Mouse (Mus musculus): ENCODE measurements around the gene Tuba1b. TPM values are rescaled to one million over a fixed set of nuclear protein-coding genes. Genes with fewer than 3 reads are reported as not detected.

The Tuba1b gene
- polyA plus RNA-seq, 1 experiment from 2014 or later = 1,598 TPM

DNA sequence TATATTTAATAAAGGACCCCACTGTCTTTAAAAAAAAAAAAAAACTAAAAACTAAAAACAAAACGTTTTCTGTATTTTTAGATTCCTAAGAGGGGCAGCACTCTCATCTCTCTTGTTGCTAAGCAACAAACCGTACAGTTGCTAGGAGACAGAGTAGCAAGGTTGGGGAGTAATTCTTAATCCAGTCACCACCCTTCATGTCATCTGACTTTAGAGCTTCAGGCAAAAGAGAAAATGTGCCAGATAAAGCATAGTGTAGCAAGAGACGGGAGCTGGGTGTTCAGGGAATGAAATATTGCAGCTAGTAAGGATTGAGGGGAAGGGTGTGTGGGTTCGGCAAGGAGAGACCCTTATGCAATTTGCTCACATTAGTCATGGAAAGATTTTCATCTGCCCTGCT, 36.7 kb upstream of the Tuba1b start:
- WGBS = 32% methylated on average over 4 of the region's 4 CpGs
- no peaks in the 10 kb centered on the region for H3K27me3 ChIP-seq
- H3K4me2 ChIP-seq (replicated peaks) = 0 out of 2 replicates have a peak overlapping the region, but pooled peaks have one; percentile 6
- no peaks in the 10 kb centered on the region for H3K36me3 ChIP-seq
- ATAC-seq (ENCODE audit: insufficient number of reproducible peaks, insufficient read depth, low FRiP score, low TSS enrichment) = no peak
- H3K9ac ChIP-seq = no peak overlapping the region
- no peaks in the 10 kb centered on the region for H3K9me3 ChIP-seq
- H3K27ac ChIP-seq = peak overlapping the region; percentile 79
- H3K4me3 ChIP-seq = no peak overlapping the region
- peaks cover 34% of the 10 kb centered on the region for H3K4me1 ChIP-seq

DNA sequence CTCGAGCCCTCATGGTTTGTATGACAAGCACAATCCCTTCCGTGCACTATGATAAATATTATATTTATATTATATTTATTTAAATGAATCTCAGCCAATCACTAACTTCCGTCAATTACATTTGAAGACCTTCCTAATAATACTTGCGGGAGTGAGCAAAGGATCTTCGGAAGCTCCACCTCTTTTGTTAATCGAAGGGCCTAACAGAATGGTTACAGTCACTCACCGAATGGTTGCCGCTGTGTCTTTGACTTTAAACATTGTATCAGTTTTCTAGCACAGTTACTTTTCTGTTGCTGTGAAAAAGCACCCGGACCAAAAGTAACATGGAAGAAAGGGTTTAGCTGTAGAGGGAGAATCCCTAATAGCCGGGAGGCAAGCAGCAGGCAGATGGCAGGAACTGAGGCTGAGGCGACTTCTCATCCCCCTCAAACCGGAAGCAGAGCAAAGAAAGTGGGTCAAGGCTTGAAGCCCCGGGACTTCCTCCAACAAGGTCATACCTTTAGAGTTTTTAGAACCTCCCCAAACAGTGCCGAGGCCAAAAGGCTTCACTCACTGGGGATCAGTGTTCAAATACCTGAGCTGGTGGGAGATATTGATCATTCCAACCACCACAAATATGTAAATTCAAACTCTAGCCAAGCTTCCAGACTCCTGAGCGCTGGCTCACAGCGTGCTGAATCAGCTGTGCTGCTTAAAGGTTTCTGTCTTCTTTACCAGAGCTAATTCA, 35.2 kb upstream of the Tuba1b start:
- Histone ChIP-seq H3K4me2 (replicated peaks) (peak overlapping the region; percentile 33), H3K36me3 (no peaks in the 10 kb centered on the region), H3K9ac (peak overlapping the region; percentile 26; the same call in 1 of the 2 replicates), H3K4me1 (peaks cover 34% of the 10 kb centered on the region), H3K9me3 (no peaks in the 10 kb centered on the region), H3K27ac (peak overlapping the region; percentile 94), H3K27me3 (no peaks in the 10 kb centered on the region), H3K4me3 (no peak overlapping the region)
- ATAC-seq (ENCODE audit: insufficient number of reproducible peaks, insufficient read depth, low FRiP score, low TSS enrichment) = peak; percentile 38; the same call in 1 of the 2 replicates
- 8% methylated on average over 16 of the region's 16 CpGs for WGBS

DNA sequence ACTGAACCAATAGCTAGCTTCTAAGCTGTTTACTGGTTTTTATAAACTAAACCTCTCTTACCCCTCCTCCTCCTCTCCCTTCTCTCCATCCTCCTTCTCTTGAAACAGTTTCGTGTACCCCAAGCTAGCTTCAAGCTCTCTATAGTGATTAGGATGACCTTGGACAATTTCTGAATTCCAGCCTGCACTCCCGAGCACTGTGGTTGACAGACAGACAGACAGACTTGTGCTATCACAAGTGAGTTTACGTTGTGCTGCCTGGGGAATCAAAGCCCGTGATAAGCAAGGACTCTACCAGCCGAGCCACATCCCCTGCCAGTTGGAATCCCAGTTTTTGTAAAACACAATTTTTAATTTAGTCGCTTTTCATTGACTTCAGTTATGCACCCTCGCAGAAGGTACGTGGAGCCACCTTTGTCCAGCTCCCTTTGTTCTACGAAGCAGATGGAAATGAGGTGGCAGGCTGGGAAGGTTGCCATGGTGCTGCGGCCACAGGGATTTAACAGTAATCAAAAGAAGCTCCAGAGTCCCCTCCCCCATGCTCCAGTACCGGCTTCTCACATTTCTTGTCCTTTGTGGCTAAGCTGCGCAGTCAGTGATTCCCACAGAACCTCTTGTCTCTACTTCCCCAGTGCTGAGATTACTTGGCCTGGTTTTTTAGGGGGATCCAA, 34.5 kb upstream of the Tuba1b start:
- peaks cover 34% of the 10 kb centered on the region for H3K4me1 ChIP-seq
- peak overlapping the region; percentile 24; the same call in 1 of the 2 replicates for H3K4me2 ChIP-seq (replicated peaks)
- H3K9ac ChIP-seq = peak overlapping the region; percentile 36; the same call in 1 of the 2 replicates
- H3K4me3 ChIP-seq = no peak overlapping the region
- peak; percentile 44 for ATAC-seq (ENCODE audit: insufficient number of reproducible peaks, insufficient read depth, low FRiP score, low TSS enrichment)
- WGBS = 6% methylated on average over 12 of the region's 12 CpGs
- no peaks in the 10 kb centered on the region for H3K36me3 ChIP-seq
- peak overlapping the region; percentile 94 for H3K27ac ChIP-seq
- H3K9me3 ChIP-seq = no peaks in the 10 kb centered on the region
- H3K27me3 ChIP-seq = no peaks in the 10 kb centered on the region

DNA sequence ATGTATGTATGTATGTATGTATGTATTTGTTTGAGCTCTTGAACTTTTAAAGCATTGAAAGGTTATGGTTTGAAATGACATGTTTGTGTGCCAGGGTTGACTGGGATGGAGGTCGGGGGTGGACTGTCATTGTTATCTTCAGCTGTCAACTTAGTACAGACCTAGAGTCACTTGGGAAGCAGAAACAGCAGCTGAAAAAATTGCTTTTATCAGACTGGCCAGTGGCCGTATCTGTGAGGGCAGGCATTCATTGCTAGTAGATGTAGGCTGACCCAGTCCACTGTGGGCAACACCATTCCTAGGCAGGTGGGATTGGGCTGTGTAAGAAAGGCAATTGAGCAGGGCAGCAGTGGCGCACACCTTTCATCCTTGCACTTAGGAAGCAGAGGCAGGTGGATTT, 25.2 kb upstream of the Tuba1b start:
- Histone ChIP-seq H3K4me1 (0 out of 2 replicates have a peak, but pooled peaks cover 5% of the 10 kb centered on the region), H3K9ac (no peak overlapping the region), H3K4me3 (no peak overlapping the region), H3K27me3 (no peaks in the 10 kb centered on the region), H3K4me2 (replicated peaks) (no peak overlapping the region), H3K36me3 (no peaks in the 10 kb centered on the region), H3K27ac (no peak overlapping the region), H3K9me3 (no peaks in the 10 kb centered on the region)
- ATAC-seq (ENCODE audit: insufficient number of reproducible peaks, insufficient read depth, low FRiP score, low TSS enrichment) = no peak
- 74% methylated on average over 3 of the region's 3 CpGs for WGBS

DNA sequence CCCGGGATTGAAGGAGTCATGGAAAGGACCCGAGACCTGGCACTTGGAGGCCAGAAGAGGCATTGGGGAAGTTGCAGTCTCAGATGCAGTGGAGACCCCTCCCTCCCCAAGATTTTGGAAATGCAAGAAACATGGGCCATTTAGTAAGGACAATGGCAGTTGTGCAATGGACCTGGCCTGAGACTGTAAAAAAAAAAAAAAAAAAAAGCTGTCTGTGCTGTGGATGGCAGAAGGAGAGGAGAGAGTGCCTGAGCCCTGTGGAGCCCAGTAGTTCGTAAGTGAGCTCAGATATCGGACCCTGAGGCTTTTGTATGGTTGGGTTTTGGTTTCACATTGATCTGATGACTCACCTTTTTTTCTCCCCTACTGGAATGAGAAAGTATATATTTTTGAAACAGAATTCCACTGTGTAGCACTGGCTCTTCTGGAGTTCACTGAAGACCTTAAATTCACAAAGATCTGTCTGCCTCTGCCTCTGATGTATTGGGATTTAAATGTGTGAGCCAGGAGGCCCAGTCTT, 24.6 kb upstream of the Tuba1b start:
- Histone ChIP-seq H3K4me2 (replicated peaks) (no peak overlapping the region), H3K36me3 (no peaks in the 10 kb centered on the region), H3K27me3 (no peaks in the 10 kb centered on the region), H3K4me1 (peaks cover 9% of the 10 kb centered on the region), H3K9ac (no peak overlapping the region), H3K9me3 (no peaks in the 10 kb centered on the region), H3K27ac (no peak overlapping the region), H3K4me3 (no peak overlapping the region)
- no peak for ATAC-seq (ENCODE audit: insufficient number of reproducible peaks, insufficient read depth, low FRiP score, low TSS enrichment)
- WGBS = 79% methylated on average over 4 of the region's 4 CpGs

- no peaks in the 10 kb centered on the region for H3K36me3 ChIP-seq
- H3K9me3 ChIP-seq = no peaks in the 10 kb centered on the region
- no peak overlapping the region for H3K4me2 ChIP-seq (replicated peaks)
- ATAC-seq (ENCODE audit: insufficient number of reproducible peaks, insufficient read depth, low FRiP score, low TSS enrichment) = no peak
- H3K27ac ChIP-seq = no peak overlapping the region
- WGBS = 74% methylated on average over 5 of the region's 5 CpGs
- no peaks in the 10 kb centered on the region for H3K27me3 ChIP-seq
- H3K9ac ChIP-seq = no peak overlapping the region
- no peak overlapping the region for H3K4me3 ChIP-seq
- H3K4me1 ChIP-seq = peaks cover 10% of the 10 kb centered on the region
These were observed 23.1 kb upstream of the Tuba1b start for GRCm38 (mm10) chr15:98957475-98957874.

- no peak overlapping the region for H3K27ac ChIP-seq
- no peaks in the 10 kb centered on the region for H3K9me3 ChIP-seq
- peaks cover 10% of the 10 kb centered on the region for H3K4me1 ChIP-seq
- WGBS = 94% methylated on average over 4 of the region's 4 CpGs
- H3K27me3 ChIP-seq = no peaks in the 10 kb centered on the region
- no peak overlapping the region for H3K4me2 ChIP-seq (replicated peaks)
- no peak overlapping the region for H3K4me3 ChIP-seq
- H3K36me3 ChIP-seq = peaks cover 2% of the 10 kb centered on the region; the same call in 1 of the 2 replicates
- ATAC-seq (ENCODE audit: insufficient number of reproducible peaks, insufficient read depth, low FRiP score, low TSS enrichment) = no peak
- no peak overlapping the region for H3K9ac ChIP-seq
These were observed 21.6 kb upstream of the Tuba1b start for GRCm38 (mm10) chr15:98956000-98956399.

DNA sequence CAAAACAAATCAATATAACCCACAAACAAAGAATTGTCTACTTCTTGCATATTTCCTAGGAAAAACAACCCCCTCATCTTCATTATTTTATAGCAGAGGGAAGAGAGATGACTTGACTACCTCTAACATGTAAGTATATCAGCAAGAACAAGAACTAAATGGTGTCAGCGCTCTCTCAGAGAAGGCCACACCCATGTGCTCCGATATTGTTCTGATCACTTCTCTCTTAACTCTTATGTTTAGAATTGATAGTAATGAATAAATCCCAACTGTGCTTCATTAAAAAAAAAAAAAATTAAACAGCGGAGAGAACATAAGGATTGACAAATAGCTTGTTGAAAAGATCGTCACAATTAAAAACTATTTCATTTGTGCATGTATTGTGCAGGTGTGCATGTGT, 21.0 kb upstream of the Tuba1b start:
- WGBS = 69% methylated on average over 4 of the region's 4 CpGs

DNA sequence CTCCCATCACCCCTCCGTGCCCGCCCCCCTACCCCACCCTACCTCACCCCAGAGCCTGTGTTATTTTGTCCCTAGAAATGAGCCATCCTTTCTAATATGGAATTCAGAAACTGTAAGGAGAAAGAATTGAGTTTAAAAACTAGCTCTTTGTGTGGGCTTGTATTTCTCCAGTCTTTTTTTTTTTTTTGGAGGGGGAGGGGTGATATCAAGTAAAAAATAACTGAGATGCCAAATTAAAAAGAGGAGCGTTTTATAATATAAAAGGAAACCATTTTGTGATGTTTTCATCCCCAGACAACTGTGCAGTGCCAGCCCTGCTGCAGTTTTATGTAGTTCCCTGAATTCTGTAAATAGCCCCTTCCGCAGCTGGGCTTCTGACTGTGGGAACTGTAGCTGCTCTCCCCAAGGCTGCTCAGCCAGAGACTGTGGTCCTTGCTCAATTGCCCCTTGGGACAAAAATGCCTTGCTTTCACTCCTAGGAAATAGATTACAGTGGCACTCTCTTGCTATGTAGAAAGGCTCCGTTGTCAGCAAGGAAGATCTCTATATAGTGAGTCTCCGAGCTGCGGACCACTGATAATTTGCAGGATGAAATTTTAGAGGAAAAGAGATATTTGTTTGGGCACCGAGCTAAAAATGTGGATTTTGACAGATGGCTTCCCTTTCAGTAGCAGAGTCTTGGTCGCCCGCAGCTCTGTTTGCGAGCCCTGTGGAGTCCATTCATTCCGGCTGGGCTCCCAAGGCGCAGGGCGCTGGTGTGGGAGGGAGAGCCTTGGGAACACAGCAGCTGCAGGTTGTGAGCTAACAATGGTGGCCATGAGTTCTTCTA, 20.3 kb upstream of the Tuba1b start:
- Histone ChIP-seq H3K4me2 (replicated peaks) (peak overlapping the region; percentile 86), H3K9me3 (no peaks in the 10 kb centered on the region), H3K4me3 (peak overlapping the region; percentile 12), H3K9ac (peak overlapping the region; percentile 44), H3K27ac (peak overlapping the region; percentile 90), H3K27me3 (no peaks in the 10 kb centered on the region), H3K4me1 (peaks cover 10% of the 10 kb centered on the region), H3K36me3 (peaks cover 5% of the 10 kb centered on the region)
- 13% methylated on average over 14 of the region's 14 CpGs for WGBS
- ATAC-seq (ENCODE audit: insufficient number of reproducible peaks, insufficient read depth, low FRiP score, low TSS enrichment) = no peak

More for the DNA sequence above, 21.0 kb upstream of the Tuba1b start:
- Histone ChIP-seq H3K4me1 (peaks cover 10% of the 10 kb centered on the region), H3K4me3 (no peak overlapping the region), H3K27me3 (no peaks in the 10 kb centered on the region), H3K27ac (peak overlapping the region; percentile 90; the same call in 1 of the 2 replicates), H3K4me2 (replicated peaks) (peak overlapping the region; percentile 86), H3K9me3 (no peaks in the 10 kb centered on the region), H3K36me3 (peaks cover 3% of the 10 kb centered on the region; the same call in 1 of the 2 replicates), H3K9ac (no peak overlapping the region)
- no peak for ATAC-seq (ENCODE audit: insufficient number of reproducible peaks, insufficient read depth, low FRiP score, low TSS enrichment)

DNA sequence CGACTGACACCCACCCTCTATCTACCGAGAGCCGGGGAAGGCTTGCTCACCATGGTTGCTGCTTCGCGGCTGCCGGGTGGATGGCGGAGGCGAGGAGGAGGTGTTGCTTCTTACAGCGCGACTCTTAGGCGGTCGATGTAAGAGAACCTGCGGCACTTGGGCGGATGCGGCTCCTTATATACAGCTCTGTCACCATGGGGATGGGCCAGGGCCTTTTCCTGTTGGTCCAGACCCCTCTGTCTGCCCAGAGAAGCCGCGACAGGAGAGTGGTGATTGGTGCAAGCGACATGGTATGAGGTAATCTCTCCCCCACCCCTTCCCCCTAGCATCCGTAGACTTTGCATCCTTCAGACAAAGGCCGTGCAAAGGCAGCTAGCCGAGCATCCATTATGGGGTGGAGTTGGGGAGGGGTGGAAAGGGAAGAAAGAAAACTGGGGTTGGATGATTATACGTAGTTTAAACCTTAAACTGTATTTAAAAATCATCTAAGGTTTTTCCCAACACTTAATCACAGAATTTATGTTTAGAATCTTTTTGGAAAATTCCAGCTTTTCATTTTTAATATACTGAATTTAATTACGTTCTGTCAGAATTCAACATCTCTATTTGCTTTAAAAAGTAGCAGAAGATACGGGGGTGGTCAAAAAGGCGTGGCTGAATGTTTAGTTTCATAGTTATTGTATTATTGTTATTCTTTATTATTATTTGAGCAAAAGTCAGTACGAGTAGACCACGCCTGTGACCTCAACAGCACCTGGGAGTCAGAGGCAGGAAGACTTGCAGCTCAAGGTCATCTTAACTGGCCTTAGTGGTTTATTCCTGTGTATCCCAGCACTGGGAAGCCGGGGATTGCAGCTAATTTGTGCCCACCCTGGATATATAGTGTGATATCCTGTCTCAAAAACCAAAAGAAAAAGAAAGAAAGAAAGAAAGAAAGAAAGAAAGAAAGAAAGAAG, 19.3 kb upstream of the Tuba1b start, which contains the start of the genes Gm49450 and Tuba1a:
Gene Gm49450, minus strand, starts transcription at position 151 of the 956 bp plus-strand sequence.
Gene Tuba1a, minus strand, starts transcription at position 303 of the 956 bp plus-strand sequence.
- peak within 1 kb of the TSS; percentile 88 for H3K9ac ChIP-seq
- 3% methylated on average over 28 of the region's 28 CpGs for WGBS
- ATAC-seq (ENCODE audit: insufficient number of reproducible peaks, insufficient read depth, low FRiP score, low TSS enrichment) = peak; percentile 99
- no peaks in the 10 kb centered on the region for H3K9me3 ChIP-seq
- peaks cover 11% of the 10 kb centered on the region for H3K36me3 ChIP-seq
- H3K4me3 ChIP-seq = peak within 1 kb of the TSS; percentile 74
- H3K4me1 ChIP-seq = peaks cover 10% of the 10 kb centered on the region
- peak within 1 kb of the TSS; percentile 99 for H3K27ac ChIP-seq
- H3K4me2 ChIP-seq (replicated peaks) = peak within 1 kb of the TSS; percentile 86
- no peaks in the 10 kb centered on the region for H3K27me3 ChIP-seq
